Mouse (Mus musculus) cerebellum, adult 2 months (tissue): ENCODE data around the gene Mrpl43.
A peak's percentile ranks its signal among the peaks of the same experiment; 100 is the strongest.

Experiments used
- CTCF ChIP-seq: fragments of 200-500 bp; IDR thresholded peaks from 2 replicates; pipeline ENCODE4 v1.5.1; 2011; ENCODE audit warnings: low read depth, mild to moderate bottlenecking, control low read depth, low read length, moderate library complexity, borderline replicate concordance; ENCODE audit not compliant: insufficient read depth
- POLR2A ChIP-seq: fragments of 200-500 bp; IDR thresholded peaks from 2 replicates; pipeline ENCODE4 v1.6.1; 2011; ENCODE audit warnings: low read length, control low read depth, borderline replicate concordance; ENCODE audit not compliant: insufficient read depth

DNA sequence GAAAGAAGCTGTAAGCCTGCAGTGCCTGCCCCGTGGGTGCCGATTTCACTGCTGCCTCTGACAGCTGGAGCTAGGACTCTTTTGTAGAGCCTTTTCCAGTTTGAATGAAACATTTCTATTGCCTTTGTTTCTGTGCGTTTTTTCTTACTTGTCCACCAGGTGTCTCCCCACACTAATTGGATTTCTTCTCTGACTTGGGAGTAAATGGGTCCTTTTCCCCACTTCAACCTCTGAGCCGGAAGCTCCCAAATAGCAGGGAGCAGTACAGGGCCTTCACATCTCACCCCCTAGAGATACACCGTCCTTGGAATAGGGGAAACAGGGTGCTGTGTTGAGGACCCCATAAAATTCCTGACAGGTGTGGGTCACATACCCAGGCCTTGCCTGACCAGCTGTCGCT lies 6.4 kb upstream of the Mrpl43 start:
- TF ChIP-seq CTCF (peak; percentile 33; the same call in 1 of the 2 replicates), POLR2A (no peak)
